Mouse (Mus musculus): ENCODE measurements around the gene R3hcc1l.

Gene R3hcc1l

GRCm38 (mm10) chr19:42518620-42519310 lies at the start of gene R3hcc1l:
Gene R3hcc1l (plus strand): TSS chr19:42518759.
- peak; percentile 97 for DNase-seq

DNA sequence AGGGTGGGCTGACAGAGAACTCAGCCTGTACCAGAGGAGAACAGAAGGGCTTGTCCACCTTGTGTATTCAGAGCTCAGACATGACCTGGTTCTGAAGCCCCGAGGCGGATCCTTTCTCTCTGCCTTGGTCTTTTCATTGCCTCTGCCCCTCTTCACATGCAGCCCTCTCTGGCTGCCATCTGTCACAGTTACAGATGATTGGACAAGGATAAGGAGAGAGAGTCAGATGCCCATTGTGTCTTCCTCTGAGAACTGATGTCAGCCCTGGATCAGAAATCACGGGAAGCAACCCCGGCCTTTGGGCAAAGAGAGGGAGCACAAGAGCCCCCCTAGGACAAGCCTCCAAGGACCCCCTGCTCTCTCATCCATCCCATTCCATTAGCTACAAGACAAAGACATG lies 47.0 kb upstream of the R3hcc1l start:
- DNase-seq, result peak; percentile 17

DNA sequence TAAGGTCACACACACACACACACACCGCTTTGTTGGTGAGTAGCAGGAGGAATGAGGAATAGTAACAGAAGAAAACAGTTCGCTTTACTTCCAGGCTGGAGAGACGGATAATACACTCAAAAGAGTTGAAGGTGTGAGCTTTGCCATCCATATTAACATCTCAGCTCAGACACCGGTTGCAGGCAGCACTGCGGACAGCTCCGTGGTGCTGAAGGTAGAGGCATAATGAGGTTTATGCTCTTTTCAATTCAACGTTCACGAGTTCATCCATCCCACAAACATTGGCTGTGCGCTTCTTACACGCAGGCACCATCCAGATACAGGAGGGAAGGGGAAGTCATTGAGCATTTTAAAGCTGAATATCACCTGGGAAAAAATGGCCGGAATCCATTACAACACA lies 45.7 kb upstream of the R3hcc1l start:
- DNase-seq, result no peak

- DNase-seq, result no peak
Measured at GRCm38 (mm10) chr19:42477769-42478168, 40.8 kb upstream of the R3hcc1l start.

- DNase-seq, result no peak
Measured at GRCm38 (mm10) chr19:42478303-42478702, 40.3 kb upstream of the R3hcc1l start.

- DNase-seq, result no peak
Measured at GRCm38 (mm10) chr19:42485443-42485842, 33.1 kb upstream of the R3hcc1l start.

- no peak for DNase-seq
Measured at GRCm38 (mm10) chr19:42487261-42487660, 31.3 kb upstream of the R3hcc1l start.

GRCm38 (mm10) chr19:42493257-42493917 lies 25.2 kb upstream of the R3hcc1l start:
- peak; percentile 16 for DNase-seq

DNA sequence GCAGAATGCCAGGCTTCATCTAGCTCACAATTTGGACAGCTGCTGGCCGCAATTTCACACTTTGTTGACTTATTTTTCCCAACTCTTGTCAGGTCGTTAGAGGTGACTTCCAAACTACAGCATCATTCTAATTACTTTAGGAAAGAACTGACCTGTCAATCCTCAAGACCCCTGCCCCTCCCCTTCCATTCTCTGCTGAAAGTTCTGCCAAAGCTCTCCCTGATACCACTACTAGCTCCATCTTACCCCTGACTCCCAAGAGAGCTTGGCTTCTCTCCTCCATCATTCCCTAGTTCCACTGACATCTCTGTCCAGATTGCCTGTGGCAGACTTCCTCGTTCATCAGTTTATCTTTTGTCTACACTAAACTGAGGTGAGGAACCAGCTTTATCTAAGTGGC lies 14.4 kb upstream of the R3hcc1l start:
- no peak for DNase-seq

DNA sequence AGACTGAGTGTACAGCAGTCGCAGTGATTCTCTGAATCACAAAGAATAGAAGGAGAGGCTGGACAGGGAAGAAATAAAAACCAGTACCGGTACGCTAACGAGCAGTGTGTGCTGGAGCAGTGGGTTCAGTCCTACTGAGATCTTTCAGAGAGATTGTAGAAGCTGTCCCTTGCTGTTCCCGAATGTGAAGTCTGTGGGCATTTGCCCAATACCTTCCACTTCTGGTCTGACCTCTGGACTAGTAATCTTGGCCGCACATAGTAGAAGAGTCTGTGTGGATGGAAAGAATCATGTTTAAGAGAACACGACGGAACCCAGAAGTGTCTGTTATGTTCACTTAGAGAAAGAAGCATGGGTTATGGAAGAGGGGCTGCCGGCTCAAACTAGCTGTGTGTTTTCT lies 8.9 kb upstream of the R3hcc1l start:
- DNase-seq, result no peak

- DNase-seq, result no peak
Measured at GRCm38 (mm10) chr19:42510276-42511171, 8.0 kb upstream of the R3hcc1l start.

GRCm38 (mm10) chr19:42515656-42516055 lies 2.9 kb upstream of the R3hcc1l start:
- DNase-seq, result peak; percentile 14

DNA sequence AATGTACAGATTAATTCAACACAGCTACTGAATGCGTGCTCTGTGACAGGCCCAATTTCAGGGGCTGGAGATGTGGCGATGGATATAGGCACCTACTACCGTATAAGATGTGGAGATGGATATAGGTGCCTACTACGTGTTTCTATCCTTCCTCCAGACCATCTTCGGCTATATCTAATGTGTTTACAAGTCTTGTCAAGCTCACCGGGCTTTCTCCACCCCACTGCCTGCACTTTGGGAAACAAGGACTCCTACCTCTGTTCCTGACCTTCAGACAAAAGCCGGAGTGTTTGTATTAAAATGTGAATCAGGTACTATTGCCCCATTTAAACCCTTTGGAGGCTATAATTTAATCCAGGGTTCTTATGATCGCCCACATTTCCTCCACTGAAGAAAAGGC lies 2.4 kb upstream of the R3hcc1l start:
- DNase-seq, result no peak

DNA sequence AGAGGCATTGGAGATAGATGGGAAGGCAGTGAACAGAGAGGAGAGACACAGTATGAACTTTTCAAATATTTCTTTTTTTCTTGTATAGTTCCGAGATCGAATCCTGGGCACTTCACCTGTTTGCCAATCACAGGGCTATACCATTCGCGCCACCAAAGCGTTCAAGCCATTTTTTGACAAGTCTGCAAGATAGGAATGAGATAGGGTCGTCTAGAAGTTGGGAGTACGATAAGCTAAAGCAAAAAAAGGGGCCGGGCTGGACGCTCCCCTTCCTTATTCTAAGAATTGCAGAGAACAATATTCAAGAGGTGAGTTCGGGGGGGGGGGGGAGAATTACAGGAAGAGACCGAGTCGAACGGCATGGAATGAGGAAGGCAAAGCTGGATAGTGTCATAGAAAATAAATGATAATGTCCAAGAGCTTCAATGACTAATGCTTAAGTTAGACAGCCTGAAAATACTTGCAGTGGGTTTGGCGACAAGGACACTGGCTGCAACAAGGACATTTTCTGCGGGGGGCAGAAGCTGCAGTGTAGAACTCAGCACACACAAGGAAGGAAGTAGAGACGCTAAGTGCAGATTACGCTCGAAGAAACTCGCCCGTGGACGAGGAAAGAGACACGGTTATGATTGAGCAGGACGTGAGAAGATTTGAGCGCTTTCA lies 471 bp upstream of the R3hcc1l start:
- peak; percentile 45 for DNase-seq

DNA sequence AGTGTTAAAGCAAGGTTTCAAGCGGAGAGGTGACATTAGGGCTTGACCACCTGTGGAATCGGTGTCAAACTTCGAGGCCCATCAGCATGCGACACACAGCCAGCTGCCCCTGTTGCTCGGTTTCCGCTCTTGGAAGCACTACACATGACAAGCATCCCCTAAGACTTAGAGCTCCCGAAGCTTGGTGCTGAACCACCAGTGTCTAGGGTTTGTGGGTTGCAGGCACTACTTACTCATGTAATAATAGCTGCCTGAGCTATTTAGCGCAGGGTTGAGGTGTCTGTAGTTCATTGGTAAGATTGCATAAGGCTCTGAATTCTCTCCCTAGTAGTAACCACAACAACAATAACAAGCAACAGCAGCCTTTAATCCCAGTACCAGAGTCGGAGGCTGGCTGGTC lies 1.2 kb downstream of the R3hcc1l start:
- peak; percentile 28 for DNase-seq

DNA sequence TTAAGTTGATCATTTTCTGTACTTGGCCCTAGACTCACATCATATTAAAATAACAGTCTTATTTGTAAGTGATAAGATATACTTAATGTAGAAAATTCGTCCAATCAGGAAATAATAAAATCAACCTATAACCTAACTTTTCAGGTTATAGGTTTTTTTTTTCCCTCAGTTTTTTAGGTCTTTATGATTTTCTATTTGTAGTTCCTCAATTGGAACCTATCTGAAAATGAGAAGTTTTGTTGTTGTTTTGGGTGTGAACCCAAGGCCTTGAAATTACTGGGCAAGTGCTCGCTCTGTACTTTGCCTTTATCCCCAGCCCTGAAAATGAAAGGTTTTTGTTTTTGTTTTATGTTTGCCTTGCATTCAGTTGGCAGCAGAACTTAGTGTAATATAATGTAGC lies 6.1 kb downstream of the R3hcc1l start:
- no peak for DNase-seq

- no peak for DNase-seq
Measured at GRCm38 (mm10) chr19:42529992-42530437, 11.5 kb downstream of the R3hcc1l start.

- DNase-seq, result no peak
Measured at GRCm38 (mm10) chr19:42534427-42534826, 15.9 kb downstream of the R3hcc1l start.

- no peak for DNase-seq
Measured at GRCm38 (mm10) chr19:42537600-42537999, 19.0 kb downstream of the R3hcc1l start.

GRCm38 (mm10) chr19:42538911-42539310 lies 20.4 kb downstream of the R3hcc1l start:
- DNase-seq, result no peak

GRCm38 (mm10) chr19:42539414-42540189 lies 21.0 kb downstream of the R3hcc1l start:
- DNase-seq, result no peak

GRCm38 (mm10) chr19:42540649-42541048 lies 22.1 kb downstream of the R3hcc1l start:
- no peak for DNase-seq
